Mouse (Mus musculus) kidney, adult 9 months (tissue): ENCODE data around the gene Ephb4.

Experiments
- DNase-seq: peaks from one replicate; pipeline ENCODE4 v3.0.0; 2022

Ephb4 gene

DNA sequence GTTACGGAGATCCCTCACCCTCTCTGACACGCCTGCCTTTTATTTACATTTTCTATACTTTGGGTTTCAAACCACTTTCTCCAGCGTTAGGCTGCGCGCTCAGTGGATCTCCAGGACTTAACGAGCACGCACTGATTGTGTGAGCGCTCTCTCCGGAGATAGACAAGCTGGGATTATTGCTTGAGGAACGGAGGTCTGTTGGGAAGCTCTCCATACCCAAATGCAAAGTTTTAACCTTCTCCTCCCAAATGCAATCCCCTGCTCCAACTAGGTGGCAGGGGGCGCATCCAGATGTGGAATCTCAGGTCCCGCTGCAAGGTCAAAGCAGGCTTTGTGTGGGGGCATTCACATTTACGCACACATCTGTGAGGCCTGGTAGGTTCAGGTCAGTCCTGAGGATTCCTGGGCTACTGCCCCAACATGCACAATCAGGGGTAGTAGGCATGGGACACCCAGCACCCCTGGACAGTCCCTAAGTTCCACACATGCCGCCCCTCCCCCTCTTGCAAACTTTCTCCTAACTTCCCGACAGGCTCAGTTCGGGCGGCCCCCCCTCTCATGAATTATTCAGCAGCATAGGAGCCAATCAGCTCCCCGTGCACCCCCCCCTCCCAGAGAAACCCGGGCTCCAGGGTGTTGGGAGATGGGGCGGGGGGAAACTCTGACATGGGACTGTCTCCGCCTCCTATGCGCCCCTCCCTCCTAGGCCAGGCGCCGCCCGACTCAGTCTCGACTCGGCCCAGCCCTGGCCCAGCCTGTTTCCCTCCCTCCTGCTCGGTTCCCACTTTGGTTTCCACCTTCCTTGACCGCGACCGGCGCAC, at the start of gene Ephb4:
Gene Ephb4 (plus strand): TSS at position 726 of the 821 bp plus-strand sequence.
- DNase-seq: peak; percentile 99

DNA sequence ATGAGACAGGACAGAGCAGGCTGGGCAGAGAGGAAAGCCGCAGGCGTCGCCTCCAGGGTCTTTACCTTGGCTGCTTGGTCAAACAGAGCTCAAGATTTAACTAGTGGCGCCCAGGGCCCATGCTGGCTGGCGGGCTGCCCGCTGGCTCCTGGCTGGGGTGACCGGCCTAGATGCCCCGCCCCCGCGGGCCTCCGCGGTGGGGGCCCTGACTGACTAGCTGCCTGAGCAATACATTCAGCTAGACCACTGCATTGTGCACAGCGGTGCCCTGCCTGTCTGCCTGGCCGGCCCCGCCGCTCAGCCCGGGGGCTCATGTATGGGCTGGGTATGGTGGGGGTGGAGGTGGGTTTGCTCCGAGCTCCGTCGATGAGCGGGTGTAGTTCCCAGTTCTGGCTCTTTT, 48.7 kb upstream of the Ephb4 start:
- no peak for DNase-seq

DNA sequence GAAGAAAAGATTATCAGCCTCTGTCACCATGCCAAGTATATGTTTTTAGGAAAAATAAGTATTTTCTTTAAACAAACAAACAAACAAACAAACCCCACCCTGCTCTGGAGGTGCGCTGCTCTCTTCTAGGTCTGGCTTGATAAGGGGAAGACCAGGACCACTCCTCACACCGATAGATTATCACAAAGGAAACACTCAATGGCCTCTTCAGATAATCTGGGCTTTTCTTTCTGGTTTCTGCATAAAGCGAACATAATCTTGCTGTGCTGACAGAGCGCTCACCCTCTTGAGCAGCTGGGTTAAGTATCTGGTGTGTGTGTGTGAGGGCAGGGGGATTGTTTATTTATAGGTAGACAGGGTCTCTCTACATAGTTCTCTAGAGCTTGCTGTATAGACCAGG, 46.3 kb upstream of the Ephb4 start:
- no peak for DNase-seq

DNA sequence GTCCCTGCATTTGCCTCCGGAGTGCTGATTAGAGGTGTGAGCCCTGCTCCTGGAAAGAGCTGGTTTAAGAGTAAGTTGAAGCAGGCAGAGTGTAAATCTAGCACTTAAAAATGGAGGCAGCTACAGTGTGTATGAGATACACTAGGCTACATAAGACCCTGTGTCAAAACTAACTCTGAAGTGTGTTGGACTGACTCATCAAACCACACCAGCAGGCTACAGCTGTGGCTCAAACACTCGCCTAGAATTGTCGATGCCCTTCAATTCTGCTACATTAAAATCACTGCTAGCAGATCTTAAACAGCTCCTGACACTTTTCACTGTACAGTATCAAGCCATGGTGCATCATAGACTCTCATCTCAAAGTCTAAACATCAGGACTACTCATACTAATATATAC, 45.7 kb upstream of the Ephb4 start:
- DNase-seq: no peak

DNA sequence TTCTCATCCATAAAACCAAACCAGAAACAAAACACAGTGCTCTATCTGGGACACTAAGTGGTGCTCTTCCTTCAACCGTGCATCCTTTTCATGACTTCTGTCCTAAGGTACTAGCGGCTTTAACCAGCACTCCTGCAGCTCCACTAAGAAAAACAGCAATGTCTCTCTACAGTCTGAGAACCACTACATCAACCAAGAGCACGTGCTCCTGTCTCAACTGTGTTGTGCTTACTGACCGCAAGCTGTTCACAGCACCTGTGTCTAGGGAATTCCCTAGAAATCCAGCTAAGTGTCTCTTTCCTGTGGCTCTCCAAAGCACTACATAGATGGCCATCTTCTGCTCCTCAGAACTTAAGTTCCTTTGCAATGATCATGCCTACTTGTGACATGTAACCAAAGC, 45.1 kb upstream of the Ephb4 start:
- no peak for DNase-seq

DNA sequence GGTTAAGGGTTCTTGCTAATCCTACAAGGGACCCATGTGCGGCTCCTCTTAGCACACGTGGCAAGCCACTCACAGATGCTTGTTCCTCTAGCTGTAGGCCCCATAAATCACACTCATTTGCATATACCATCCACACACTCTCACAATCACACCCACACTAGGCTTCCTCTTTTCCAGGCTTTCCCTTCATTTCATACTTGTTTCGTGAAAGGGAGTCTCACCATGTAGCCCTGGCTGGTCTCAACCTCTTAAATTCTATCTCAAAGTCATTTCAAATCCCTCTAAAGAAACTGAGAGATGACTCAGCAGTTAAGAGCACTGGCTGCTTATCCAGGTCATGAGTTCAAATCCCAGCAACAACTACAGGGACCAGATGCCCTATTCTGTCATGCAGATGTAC, 44.1 kb upstream of the Ephb4 start:
- DNase-seq: no peak

DNA sequence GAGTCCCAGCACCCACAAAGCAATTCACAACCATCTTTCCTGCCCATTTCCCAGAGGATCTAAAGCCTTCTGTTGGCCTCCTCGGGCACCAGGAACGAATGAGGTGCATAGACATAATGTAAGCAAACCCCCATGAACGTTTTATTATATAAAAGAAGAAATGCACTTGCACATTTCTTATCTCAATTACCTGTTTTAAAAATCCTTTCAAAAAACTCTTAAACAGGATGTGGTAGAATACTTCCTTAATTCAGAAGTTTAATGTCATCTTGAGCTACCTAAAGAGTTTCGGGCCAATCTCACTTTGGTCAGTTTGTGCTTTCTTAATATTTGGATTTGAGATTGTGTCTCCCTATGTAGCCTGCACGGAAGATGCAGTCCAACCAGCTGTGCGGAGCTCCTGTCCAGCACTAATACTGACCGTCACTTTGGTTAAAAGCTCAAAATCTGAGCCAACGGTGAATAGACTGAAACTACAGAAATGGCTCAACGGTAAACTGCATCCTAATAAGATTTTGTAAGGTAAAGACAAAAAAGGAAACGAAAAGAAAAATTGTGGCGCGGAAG, 43.4 kb upstream of the Ephb4 start:
- no peak for DNase-seq

DNA sequence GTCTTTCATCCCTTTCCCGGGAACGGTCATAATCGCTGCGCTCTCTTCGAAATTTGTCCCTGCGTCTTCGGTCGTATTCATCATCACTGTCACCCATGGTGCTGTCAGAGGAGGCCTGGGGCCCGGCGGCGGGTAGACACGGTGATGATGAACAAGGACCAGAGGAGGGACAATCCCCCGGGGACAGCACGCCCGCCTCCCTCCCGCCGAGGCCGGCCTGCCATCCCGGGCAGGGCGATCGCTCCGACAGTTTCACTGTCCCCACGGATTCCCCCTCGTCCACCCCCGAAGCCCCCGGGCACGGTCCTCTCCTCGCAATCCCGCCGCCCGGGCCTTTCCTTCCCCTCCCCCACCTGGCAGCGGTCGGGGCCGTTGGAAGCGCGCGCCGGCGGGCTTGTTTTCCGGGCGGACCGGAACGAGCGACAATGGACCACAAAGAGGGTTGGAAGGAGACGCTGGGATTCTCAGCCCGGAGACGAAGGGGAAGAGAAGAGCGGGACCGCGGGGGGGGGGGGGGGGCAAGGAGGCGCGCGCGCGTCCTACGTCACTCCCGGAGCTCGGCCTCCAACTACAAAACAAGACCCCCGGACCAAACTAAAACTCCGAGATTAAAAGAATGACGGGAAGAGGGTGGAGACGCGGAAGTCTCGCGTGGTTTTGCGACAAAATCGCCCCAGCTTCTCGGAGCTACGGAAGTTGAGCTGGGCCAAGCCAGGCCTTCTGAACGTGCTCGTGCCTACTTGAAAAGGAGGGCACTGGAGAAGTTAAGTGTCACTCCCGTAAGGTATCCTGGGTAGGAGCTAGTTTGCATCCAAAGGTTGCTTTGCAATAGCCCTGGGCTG, 42.6 kb upstream of the Ephb4 start, which contains the start of gene Srrt:
Gene Srrt (minus strand): TSS at position 604 of the 842 bp plus-strand sequence.
- peak; percentile 94 for DNase-seq

DNA sequence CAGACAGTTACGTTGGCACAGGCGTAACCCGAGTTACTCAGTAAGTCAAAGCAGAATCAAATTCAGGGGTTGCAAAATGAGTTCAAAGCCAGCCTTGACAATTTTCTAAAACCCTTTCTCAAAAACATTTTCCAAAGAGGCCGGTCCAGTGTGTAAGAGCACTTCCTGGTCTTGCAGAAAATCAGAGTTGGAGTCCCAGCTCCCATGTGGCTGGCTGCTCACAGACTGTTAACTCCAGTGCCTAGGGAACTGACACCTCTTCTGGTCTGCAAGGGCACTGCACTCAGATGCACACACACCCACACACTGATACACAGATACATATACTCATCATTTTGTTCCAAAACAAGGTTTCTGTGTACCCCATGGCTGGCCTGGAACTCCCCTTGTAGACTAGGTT, 41.6 kb upstream of the Ephb4 start:
- no peak for DNase-seq

DNA sequence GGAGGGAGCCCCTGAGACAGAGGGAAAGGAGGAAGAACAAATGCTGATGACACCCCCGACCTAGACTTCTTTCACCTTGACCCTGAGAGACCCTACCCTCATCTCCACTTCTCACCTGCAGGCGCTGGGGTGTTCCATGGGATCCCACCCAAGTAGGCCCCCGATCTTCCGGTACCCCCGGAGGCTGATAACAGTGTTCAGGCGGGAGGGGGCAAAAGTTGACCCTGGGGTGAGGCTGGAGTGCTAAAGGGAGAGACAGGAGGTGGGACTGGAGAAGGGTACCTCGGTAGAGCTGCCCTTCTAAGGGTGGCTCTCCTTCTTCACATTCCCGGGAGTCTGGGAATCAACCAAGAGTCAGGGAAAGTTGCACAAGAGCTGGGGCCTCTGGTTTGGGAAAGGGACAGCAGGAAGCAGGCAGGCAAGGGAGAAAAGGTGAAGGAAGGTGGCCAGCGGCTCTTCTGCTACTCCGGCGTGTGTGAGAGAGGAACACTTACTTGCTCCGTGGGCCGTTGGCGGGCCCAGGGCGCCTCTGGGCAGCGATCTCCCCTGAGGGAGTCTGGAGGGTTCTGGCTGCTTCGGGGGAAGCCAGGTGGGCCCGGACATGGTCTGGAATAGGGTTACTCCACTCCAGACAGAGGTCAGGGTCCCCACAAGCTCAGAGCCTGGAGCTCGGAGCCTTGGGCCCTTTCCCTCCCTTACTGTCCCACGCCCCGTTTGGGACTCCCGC, 36.3 kb upstream of the Ephb4 start:
- DNase-seq: no peak

DNA sequence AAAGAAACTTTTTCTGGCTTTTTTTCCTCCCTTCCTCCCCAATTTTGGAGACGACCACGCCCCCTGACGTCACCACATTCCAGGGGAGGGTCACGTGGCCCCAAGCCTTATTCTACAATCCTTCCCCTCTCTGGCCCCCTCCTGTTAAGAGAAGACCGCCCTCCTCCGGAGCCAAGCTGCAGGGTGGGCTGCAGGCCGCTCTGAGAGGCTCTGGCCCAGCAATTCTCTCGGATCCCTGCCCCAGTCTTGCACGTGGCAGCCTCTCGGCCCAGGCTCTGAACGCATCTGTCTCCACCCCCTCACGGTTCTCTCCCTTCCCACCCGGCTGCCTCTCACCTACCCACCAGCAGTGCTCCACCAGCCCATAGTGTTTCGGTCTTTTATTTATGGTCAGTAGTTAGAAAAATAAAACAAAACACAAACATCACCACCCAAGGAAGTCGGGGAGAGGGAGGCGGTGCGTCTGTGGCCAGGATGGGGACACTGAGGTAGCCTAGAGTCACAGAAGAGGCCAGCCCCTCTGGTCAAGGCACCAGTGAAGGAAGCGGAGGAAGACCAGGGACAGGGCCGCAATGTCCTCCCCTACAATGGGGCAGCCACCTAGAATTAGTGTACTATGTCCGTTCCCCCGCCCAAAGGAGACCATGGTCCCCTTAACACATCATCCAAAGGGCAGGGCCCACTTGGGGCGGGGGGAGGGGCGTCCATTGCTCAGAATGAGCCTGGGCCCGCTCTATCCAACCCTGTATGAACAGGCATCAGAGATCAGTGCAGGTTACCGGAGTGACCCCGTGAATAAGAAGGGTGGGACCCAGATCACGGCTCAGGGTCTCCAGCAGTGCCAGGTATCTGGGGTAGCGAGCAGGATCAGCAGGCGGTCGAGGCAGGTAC, 35.5 kb upstream of the Ephb4 start, which contains the start of gene Trip6:
Gene Trip6 (minus strand): TSS at position 212 of the 891 bp plus-strand sequence.
- DNase-seq: peak; percentile 92

DNA sequence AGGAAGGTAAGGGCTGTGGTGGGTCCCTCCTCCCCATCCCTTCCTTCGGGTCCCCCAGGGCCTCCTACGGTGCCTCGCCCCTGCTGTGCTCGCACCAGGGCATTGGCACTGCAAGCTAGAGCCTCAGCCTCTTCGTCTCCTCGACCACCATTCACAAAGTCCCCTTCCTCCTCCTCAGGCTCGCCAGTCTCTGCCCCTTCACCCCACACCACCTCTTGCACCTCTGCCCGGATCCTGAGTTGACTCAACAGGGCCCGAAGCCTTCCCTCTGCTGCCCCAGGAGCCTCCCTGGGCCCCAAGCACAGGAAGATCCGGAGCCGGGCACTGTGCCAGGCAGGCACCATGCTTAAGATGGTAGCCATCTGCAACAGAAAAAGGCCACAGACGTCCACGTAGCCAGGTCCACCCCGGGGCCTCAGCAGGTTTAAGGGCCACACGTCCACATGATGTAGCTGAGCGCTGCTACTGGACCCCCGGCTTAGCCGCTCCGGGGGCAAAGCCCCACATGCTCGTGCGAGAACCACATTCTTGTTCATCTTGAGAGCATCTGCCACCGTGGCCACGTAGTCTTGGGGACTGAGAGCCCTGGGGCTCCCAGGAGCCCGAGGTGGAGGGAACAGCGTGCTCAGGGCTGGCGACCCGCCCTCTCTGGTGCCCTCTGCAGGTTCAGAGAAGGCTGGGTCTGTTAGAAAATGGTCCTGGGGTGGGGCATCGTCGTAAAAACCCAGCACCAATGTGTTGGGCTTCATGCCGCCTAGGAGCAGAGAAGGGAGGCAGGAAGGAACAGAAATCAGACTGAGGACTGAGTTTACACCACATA, 34.6 kb upstream of the Ephb4 start:
- DNase-seq: no peak

DNA sequence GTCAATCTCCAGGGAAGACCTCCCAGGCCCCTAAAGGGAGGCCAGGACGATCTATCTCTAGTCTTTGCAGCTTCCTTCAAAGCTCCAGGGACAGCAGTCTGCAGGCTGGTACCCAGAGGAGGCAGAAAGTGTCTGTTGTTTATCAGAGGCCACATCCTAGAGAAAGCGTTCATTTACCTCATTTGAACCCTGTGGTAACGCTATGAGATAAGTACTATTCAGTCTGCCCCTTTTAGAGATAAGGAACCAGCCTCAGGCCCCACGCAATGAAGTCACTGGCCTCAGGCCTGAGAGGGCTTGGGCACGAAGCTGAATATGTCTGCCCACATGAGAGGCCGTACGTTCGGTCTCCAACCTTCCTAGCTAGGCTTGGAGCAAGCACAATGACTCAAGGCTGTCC, 32.5 kb upstream of the Ephb4 start:
- no peak for DNase-seq

DNA sequence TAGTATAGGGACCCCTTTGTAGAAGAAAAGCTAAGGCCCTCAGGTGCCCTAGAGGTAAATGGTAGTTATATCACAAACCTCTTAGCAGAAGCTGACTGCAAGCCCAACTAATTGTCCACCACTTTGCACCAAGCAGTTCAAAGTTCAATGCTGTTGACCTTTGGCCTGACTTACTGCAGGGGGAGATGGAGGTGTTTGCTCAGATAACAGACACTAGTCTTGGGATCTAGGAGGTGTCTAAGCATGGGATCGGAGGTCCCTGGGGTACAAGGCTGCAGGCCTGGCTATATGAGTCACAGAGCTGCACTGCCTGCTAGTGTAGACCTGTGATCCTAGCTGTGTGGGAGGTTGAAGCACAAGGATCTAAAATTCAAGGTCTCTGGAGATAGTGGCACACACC, 31.3 kb upstream of the Ephb4 start:
- peak; percentile 83 for DNase-seq

DNA sequence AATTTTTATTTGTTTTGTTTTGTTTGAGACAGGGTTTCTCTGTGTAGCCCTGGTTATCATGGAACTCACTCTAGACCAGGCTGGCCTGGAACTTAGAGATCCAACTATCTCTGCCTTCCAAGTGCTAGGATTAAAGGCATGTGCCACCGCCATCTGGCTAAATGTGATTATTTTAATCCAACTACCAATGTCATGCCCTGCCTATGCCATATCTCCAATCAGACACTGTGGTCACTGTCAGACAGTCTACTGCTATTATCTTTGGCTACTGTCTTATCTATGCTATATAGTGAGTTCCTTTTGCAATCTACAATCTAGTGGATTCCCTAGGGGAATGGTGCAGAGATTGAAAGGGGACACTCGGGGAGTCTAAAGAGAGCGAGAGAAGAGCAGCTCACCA, 28.9 kb upstream of the Ephb4 start:
- no peak for DNase-seq

DNA sequence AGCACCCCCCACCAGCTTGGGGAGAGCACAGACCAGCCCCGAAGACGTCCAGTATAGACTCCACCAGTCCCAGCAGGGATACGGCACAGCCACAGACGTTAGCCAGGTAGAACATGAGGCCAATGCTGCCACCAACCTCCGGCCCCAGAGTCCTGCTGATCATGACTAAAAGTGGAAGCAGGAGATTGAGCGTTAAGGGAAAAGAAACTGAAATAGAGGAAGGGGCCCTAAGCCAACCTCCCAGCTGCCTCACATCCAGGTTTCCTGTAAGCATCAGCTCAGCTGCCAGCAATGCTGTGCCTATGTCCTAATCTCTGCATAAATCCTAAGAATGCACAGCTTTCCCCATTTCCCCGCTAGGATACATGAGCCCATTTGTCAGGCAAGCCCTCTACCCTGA, 19.0 kb upstream of the Ephb4 start:
- no peak for DNase-seq

DNA sequence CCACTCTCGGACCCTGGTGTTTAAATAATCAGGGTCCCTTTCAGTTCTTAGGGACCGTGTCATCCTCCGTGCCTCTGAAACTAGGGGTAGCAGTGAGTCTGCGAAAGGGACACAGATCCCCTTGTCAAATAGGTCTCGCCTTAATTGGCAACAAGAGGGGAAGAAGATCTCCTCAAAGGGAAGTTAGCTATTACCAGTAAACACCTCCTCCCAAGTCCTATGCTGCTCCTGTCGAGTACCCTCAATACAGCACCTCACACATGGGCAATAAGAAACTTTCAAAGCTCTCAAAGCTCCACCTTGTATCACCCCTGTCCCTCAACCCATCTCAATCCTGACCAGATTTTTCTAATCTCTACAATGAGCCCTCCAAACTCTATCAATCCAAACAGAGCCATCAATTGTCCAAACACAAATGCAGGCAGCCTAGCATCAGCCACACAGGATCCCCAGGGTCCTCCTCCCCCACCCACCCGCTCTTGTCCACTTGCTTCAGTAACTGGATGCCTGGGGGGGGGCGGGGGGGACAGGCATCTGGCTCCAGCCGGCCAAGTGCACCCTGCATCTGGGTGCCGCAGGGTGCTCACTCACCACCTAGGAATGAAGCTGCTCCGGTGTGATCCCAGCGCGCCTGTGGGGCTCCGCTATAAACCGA, 16.9 kb upstream of the Ephb4 start:
- DNase-seq: peak; percentile 19

DNA sequence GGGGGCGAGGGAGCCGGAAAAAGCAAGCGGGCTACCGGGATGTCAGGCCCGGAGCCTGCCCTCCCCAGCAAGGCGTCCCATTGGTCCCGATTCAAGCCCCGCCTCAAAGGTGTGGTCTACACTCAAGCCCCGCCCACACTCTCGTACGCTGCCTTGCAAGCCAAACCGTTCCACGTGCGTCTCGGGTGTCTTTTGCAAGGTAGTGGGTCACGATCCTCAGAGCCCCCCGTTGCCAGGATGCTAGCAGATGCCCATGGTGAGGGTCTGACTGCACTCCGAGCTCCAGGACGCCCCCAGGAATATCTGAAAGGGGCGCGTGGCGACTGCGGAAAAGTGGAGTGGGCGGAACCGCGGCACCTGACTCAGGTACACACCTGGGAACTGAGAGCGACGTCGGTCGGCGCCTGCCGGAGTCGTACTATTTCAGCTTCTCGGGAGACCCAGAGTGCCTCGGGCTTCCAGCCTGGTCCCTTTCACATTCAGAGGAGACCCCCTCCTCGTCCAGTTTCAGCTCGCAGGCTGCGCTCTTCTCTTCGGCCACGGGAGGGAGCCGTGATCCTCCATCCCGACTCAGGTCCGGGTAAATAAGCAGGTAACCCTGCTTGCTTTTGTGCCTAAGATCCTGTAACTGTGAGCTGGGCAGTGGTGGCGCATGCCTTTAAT, 16.3 kb upstream of the Ephb4 start, which contains the start of gene Slc12a9:
Gene Slc12a9 (minus strand): TSS at position 86 of the 663 bp plus-strand sequence.
- DNase-seq: peak; percentile 98

DNA sequence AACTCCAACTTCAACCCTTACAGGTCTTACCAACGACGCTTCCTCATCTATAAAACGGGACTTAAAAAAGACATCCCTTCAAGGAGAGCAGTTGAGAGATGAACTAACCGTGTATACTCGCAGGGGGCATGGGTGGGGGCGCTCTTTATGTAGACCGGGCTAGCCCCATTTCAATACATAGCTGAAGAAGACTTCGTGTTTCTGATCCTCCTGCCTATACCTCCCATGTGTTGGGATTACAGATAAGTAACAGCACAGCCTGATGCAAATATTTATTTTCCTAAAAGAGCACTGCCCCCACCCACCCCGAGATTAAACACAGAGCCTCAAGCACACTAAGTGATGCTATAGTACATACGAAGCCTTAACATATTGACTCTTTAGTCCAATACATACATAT, 15.6 kb upstream of the Ephb4 start:
- no peak for DNase-seq

DNA sequence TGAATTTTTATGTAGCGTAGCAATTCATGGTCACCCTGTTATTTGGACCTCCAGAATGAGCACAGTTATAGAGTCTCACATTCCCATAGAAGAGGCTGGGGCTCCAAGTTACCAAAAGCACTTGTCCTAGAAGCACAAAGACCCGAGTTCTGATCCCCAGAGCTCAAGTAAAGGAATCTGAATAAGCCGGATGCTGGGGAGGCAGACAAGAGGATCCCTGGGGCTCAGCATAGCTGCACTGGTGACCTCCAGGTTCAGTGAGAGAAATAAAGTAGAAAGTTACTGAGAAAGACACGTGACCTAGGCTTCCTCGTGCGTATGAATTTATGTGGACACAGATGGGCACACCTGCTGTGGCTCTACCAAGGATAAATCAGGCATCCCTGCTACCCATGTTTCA, 14.8 kb upstream of the Ephb4 start:
- no peak for DNase-seq
